Mouse (Mus musculus) spleen, postnatal 14 days (tissue): ENCODE results near the gene Mrps5.

ENCODE experiments used
- DNase-seq, 2 experiments: peaks; one replicate each; pipeline ENCODE4 v3.0.0; 2021 to 2022; ENCODE audit warnings: low spot score in 2 of 2

Mrps5 gene

DNA sequence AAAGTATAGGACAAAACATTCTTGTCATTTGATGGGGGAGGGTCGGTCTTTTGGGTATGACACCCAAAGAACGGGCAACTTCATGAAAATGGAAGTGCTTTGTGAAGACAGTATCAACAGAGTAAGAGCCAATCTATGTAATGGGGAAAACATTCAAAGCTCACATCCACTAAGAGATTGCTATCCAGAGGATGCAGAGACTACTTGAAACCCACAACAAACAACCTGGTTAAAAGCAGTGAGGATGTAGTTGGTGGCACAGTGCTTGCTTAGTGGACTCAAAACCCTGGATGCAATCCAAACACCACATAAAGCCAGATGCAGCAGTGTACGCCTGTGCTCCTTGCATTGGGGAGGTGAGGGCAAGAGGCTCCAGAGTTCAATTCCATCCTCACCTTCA, 32.3 kb downstream of the Mrps5 start:
- DNase-seq, result no peak

DNA sequence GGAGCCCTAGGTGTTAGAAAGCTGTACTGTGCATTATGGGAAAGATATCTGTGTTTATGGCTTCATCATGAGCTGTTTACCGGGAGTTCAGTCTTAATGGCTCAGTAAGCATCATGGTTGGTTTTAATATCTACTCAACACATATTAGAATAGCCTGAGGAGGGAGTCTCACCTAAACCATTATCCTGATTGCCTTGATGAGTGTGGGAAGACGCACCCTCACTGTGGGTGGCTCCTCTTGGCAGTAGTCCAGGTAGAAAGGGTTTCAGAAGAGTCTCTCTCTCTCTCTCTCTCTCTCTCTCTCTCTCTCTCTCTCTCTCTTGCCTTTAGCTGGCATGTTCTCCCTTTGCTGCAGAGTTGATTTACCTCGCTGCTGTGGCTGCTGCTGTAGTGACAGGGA, 35.0 kb downstream of the Mrps5 start:
- no peak for DNase-seq

DNA sequence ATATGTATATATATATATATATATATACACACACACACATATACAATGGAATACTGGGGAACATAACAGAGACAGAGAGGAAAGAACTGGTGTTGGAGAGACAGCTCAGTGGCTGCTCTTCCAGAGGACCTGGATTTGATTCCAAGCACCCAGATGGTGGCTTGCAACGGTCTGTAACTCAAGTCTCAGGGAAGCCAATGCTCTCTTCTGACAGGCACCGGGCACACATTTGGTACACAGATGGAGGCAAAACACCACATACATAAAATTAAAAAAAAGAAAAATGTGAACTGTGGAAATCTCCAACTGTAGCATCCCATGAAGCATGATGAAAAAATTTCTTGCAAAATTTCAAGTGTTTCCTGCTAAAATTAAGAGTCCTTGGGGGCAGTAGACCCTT, 37.8 kb downstream of the Mrps5 start:
- DNase-seq, result no peak

DNA sequence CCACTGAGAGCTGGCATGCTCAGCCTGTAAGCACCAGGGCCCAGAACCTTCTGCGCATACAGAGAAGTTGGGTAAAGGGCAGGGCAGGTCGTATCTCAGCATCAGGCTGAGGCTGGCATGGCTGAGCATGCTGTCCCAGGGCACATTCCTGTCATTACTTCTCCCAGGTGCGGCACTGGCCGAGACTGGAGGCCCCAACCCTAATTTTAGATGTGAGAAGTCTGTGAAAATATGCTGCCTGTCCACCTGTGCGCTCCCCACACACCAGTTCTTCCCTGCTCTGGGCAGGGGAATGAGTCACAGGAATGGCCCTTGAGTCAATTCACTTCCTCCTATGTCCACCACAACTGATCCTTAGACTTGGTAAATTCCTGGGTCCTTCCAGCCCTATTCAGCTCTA, 38.6 kb downstream of the Mrps5 start:
- no peak for DNase-seq

DNA sequence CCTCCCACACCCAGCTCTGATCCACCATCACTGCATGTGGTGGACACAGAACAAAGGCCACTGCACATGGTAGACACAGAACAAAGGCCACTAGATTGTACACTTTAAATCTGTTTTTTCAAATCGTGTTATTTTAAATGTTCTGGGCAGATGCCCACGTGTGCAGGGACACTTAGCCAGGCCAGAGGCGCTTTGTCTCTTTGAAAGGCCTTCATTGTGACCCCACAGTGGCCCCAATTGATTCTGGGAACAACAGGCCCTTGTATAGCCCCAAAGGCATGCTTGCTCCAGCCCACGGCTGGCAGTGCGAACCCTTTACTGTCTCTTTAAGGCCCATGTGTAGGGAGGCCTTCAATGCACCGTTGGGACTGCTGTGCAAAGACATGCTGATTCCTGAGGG, 40.3 kb downstream of the Mrps5 start:
- no peak for DNase-seq

DNA sequence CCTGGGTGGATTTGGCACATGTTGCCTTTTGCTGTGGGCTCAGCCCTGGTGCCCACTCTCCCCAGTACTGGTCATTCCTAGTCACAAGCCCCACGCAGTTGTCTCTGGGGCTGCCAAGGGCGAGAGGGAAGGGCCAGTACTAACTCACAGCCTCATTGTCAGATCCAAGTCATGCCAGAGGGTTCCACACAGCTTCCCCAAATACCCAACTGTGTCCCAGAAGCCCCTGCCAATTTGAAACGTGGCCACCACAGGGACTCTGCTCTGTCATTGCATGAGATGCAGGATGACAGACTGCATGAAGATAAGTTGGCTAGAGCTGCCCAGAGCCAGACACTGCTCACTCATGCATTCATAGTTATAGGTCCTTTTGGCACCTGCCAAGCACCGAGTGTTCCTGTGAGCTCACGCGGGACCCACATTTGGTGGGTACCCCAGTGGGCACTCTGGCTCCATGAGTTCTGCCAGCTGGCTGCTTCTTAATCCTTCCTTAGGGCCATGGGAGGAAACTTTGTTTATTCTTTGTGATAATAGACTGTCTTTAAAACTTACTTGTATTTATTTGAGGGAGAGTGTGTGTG, 41.1 kb downstream of the Mrps5 start:
- DNase-seq, result no peak

DNA sequence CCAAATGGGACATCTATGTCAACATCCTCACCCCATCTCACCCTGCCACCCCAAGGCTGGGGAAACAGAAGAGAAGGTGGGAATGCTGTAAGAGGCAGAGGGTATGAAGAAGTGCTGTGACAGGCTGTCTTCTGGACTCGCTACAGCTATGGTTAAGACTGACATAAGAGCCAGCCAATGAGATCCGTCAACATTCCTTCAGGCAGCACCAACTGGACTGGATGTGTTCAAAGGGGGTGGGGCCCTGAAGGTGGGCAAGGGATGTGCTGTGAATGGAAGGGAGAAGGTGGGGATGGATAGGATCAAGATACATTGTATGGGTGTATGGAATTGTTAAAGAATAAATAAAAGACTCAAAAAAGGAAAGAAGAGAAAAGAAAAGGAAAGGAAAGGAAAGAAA, 45.6 kb downstream of the Mrps5 start:
- no peak for DNase-seq

DNA sequence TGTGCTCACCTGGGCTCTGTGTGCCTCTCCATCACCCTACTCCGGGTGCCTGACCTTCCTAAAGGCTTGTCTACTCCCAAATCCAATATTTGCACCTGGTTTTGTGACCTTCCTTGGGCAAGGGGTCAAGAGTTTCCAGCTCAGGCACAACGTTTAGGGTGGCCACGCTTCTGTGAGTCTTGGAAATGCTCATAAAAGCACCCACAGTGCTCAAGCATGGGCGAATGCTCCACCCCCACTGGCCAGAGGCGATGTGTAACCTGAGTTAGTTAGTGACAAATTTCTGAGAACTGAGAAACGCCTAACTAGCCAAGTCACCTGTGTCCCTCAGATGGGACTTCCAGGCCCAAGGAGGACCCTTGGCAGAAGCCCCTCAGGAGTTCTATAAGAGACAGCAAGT, 48.6 kb downstream of the Mrps5 start:
- DNase-seq, result no peak

DNA sequence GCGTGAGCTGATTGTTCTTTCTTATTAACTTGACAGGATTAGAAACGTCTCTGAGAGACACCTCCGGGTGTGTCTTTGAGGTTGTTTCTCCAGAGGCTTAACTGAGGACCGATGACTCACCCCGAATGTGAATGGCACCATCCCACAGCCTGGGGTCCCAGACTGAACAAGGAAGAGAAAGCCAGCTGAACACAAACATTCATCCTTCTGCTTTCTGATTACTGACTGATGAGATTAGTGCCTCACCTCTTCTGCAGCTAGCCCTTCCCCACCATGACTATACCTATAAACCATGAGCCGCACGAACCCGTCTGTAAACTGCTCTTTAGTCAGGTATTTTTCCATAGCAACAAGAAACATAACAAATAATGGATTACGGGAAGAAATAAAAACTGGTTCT, 52.0 kb downstream of the Mrps5 start:
- DNase-seq, result no peak

DNA sequence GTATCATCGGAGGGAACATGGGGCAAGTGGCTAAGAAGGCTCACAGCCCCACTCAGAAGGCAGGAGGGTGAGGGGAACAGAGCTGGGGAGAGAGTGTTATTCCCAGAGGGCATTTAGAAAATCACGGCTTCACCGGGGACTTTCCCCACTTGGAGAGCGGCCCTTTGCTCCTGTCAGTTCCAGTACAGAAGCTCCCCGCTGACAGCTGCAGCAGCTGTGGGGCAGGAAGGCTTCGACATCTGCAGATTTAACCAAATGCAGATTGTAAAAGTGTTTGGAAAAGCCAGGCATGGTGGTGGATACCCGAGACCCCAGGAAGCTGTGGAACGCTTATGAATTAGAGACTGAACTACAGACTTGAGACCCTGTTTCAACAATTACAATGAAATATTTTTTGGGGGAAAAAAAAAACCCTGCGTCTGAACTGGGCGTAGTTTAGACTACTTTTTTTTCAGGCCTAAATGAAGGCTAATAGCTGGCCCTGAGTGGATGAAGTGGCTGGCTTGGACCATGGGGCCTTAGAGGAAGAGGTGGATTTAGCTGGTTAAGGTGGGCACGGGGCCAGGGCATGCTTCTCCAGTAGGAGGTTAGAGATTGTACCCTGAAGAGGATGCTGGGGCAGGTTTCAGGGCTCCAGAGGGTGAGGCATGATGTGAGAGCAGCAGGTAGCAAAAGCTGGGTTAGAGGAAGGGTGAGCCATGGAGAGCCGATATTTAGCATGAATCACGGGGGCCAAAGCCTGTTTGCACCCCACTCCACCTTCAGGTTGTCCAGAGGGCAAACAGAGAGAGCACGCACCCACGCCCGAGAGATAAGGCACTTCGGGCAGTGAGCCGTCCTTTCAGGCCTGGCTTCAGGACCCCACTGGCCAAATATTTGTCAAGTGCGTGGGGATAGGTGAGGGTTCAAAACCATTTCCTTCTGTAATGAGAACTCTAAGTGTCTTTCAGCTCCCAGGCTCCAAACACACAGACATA, 57.0 kb downstream of the Mrps5 start:
- DNase-seq, result no peak

DNA sequence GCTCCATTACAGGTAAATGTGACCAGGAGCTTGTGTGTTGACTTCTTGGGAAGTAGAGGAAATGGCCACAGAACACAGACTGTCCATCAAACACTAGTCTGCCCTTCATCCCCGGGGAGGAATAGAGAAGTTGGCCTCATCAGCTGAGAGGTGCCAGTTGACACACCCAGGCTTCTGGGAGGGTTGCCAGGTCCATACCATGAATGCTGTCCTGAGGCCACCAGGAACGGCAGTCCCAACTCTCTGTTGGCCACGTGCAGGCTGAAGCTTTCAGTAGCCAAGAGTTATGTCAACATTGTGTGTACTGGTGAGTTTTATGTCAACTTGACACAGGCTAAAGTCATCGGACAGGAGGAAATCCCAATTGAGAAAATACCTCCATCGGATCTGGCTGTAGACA, 59.9 kb downstream of the Mrps5 start:
- DNase-seq, result no peak

DNA sequence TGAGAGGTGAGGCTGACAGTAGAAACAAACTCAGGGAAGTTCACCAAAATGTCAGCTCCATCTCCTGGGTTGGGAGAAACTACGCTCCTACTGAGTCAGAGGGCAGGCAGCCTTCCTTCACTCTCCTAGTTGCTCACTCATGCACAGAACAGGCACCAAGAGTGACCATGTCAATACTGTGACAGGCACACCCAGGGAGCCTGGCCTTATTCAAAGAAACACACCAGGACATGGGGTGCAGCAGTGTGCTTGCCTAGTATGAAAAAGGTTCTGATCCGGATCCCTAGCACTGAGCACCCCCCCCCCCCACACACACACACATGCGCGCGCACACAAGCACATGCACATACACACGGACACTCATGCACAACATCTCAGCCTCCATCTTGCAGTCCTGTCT, 61.1 kb downstream of the Mrps5 start:
- no peak for DNase-seq

DNA sequence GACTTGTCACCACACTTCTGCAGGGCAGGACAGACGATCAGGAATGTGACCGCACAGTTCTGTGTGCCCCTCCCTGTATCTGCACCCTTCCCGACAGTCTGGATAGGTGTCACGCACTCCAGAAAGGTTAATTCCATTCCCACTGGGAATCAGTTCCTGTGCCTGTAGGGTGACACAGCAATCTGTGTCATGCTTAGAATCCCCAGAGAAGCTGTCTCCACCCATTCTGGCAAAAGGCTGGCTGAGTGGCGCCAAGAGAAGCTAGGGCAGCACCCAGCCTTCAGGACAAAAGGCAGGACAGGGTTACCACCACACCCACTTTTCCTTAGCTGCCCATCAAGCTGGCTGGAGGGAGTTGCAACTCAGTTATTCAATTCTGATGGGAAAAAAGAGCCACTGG, 62.9 kb downstream of the Mrps5 start:
- DNase-seq, result no peak

DNA sequence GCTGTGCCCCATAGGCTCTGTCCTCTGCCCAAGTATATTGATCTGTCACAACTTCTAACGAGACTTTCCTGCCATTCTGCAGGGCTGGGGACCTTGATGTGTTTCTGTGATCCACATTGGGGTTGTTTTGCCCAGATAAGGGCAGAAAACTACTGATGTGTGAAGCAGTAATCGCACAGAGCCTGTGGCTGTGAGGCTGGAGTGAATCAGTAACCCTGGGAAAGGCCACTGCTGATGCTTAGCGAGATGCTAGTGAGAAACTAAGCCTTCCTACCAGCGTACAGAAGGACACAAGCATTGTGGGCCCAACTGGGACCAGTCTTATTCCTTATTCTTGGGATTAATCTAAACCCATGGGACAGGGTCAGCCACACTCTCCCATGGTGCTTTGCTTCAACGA, 64.6 kb downstream of the Mrps5 start:
- DNase-seq, result no peak

DNA sequence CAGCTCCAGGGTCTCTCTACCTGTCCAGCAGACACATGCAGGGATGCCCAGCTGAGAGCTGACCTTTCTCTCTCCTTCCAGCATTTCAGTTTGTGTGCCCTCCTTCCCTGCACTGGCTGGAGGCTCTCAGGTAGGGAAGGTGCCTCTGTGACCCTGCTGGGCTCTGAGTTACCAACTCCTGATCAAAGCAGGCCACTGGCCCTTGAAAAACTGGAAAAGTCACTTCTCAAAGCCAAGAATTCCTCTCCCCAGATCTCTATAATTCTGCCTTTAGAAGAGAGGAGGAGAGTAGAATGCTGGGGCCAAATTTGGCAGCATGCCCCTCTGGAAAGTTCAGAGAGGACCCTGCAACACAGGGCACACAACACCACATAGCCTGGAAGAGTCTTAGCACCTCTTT, 65.3 kb downstream of the Mrps5 start:
- no peak for DNase-seq

DNA sequence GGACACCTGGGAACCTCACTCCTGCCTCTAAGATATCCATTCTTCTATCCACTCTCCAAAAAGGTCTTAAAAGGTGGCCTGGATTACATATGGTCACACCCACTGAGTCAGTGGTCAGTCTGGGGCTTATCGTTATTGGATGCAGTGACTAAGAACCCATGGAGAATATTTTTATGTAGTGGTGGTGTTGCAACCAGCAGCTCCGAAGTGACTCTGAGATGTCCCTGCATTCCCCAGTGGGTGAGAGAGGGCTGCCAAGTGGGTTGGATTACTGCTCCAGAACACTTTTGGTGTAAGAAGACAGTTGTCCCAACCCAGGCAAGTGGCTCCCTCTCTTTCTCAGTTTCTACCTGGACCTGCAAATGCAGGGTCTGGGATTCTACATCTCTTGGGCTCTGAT, 65.8 kb downstream of the Mrps5 start:
- DNase-seq, result no peak

DNA sequence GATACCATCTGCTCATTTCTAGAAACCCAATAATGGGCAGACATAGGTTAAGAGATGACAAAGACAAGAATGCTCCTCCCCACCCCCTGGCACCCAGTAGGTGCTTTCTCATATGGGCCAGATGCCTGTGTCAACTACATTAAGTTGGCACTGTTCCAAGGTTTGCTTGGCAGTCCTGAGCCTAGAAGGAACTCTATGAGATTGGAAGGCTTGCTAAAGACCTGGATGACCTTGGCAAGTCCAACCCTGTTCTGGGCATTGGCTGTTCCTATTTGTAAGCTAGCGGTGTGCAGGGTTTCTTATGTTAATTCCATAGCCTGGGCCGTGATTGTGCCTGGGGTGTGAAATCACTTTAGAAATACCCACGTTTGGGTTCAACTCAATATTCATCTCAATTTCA, 67.8 kb downstream of the Mrps5 start:
- no peak for DNase-seq

DNA sequence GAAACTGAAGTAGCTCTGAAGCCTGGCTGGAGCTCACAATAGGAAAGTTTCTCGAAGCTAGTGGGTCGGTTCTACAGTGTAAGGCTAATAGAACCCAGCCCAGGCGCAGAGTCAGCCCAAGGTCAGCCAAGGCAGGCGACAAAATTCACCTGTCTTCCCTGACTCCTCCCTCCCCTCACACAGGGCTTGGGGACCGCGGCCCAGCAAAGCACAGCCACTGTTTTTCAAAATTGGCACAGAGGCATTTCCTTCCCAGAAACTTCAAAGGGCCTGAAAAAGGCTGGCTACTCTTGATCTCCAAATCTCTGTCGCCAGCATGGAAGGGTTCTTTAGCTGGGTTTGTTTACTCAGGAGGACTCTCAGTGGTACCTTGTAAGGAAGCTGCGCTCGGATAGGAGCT, 68.4 kb downstream of the Mrps5 start:
- no peak for DNase-seq

DNA sequence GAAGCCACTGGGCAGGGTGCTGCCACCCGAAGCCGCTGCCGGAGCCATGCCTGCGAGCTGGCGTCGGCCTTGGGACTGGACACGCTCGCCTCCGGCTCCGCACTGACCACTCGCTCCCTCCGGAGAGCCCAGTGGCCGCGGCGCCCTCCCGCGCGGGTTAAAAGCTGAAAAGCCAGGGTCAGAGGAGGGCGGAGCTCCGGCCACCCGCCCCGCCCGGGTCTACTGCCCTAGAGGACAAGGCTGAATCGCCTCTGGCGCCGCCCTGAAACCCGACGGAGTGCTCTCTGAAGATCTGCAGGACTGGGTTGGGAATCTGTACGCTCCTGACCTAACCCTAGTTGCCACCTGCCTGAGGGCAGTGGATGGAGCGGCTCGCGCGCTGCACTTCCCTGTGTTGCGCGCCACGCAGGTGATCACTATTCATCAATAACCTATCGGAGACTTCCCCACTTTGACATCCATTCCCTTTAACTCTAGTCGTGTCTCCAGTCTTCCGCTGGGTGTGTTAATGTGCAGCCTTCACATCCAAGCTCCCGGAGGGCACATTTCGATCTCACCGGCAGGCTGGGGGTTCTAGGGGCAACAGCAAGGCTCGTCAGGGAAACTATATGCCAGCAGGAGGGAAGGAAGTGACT, 69.2 kb downstream of the Mrps5 start, which contains the start of gene Mal:
Mal (minus strand) TSS at position 610 of the 635 bp plus-strand sequence.
- no peak for DNase-seq
